Mouse (Mus musculus): ENCODE results near the gene Hoxb7. TPM values are rescaled to one million over a fixed set of nuclear protein-coding genes. Genes with fewer than 3 reads are reported as not detected.

The Hoxb7 gene
- polyA plus RNA-seq, 1 experiment, result 1.5 TPM

- Histone ChIP-seq H3K4me3 (ENCODE audit: low read depth, low read length) (no peak overlapping the region), H3K4me1 (ENCODE audit: control insufficient read depth, insufficient read depth, insufficient read length, low read length) (peaks cover 4% of the 10 kb centered on the region; the same call in 1 of the 2 replicates), H3K27ac (ENCODE audit: insufficient read depth, low read depth, low read length) (no peak overlapping the region), H3K36me3 (ENCODE audit: control insufficient read depth, insufficient read depth, low read length) (no peaks in the 10 kb centered on the region), H3K27me3 (ENCODE audit: control insufficient read depth, insufficient read depth, low read length) (peaks cover 90% of the 10 kb centered on the region)
- no peak for TF ChIP-seq CTCF (IDR thresholded peaks at IDR 0.05; ENCODE audit: extremely low read depth, insufficient read length, insufficient replicate concordance, low read depth, low read length)
- no peak for TF ChIP-seq POLR2A (IDR thresholded peaks at IDR 0.05; ENCODE audit: low read depth, low read length)
- WGBS, result 19% methylated on average over 4 of the region's 4 CpGs
Observed at GRCm38 (mm10) chr11:96275896-96276295, 10.5 kb upstream of the Hoxb7 start.

- H3K27me3 ChIP-seq (ENCODE audit: control insufficient read depth, insufficient read depth, low read length), result peaks cover 88% of the 10 kb centered on the region
- WGBS, result 5% methylated on average over 35 of the region's 35 CpGs
- no peak overlapping the region for H3K27ac ChIP-seq (ENCODE audit: insufficient read depth, low read depth, low read length)
Observed at GRCm38 (mm10) chr11:96277151-96278044, 9.0 kb upstream of the Hoxb7 start.

GRCm38 (mm10) chr11:96278324-96278723 is 8.1 kb upstream of the Hoxb7 start:
- Histone ChIP-seq H3K4me1 (ENCODE audit: control insufficient read depth, insufficient read depth, insufficient read length, low read length) (peaks cover 2% of the 10 kb centered on the region; the same call in 1 of the 2 replicates), H3K27ac (ENCODE audit: insufficient read depth, low read depth, low read length) (no peak overlapping the region), H3K27me3 (ENCODE audit: control insufficient read depth, insufficient read depth, low read length) (peaks cover 89% of the 10 kb centered on the region), H3K36me3 (ENCODE audit: control insufficient read depth, insufficient read depth, low read length) (no peaks in the 10 kb centered on the region), H3K4me3 (ENCODE audit: low read depth, low read length) (no peak overlapping the region)
- WGBS, result 15% methylated on average over 14 of the region's 14 CpGs
- TF ChIP-seq POLR2A (IDR thresholded peaks at IDR 0.05; ENCODE audit: low read depth, low read length), result no peak
- TF ChIP-seq CTCF (IDR thresholded peaks at IDR 0.05; ENCODE audit: extremely low read depth, insufficient read length, insufficient replicate concordance, low read depth, low read length), result no peak

More at GRCm38 (mm10) chr11:96277151-96278044, 9.0 kb upstream of the Hoxb7 start:
- Histone ChIP-seq H3K4me3 (ENCODE audit: low read depth, low read length) (no peak overlapping the region), H3K4me1 (ENCODE audit: control insufficient read depth, insufficient read depth, insufficient read length, low read length) (peaks cover 2% of the 10 kb centered on the region; the same call in 1 of the 2 replicates), H3K36me3 (ENCODE audit: control insufficient read depth, insufficient read depth, low read length) (no peaks in the 10 kb centered on the region)
- TF ChIP-seq POLR2A (IDR thresholded peaks at IDR 0.05; ENCODE audit: low read depth, low read length) (no peak), CTCF (IDR thresholded peaks at IDR 0.05; ENCODE audit: extremely low read depth, insufficient read length, insufficient replicate concordance, low read depth, low read length) (no peak)

- Histone ChIP-seq H3K4me3 (ENCODE audit: low read depth, low read length) (no peak overlapping the region), H3K4me1 (ENCODE audit: control insufficient read depth, insufficient read depth, insufficient read length, low read length) (peaks cover 2% of the 10 kb centered on the region; the same call in 1 of the 2 replicates), H3K36me3 (ENCODE audit: control insufficient read depth, insufficient read depth, low read length) (no peaks in the 10 kb centered on the region), H3K27me3 (ENCODE audit: control insufficient read depth, insufficient read depth, low read length) (peaks cover 90% of the 10 kb centered on the region), H3K27ac (ENCODE audit: insufficient read depth, low read depth, low read length) (no peak overlapping the region)
- TF ChIP-seq POLR2A (IDR thresholded peaks at IDR 0.05; ENCODE audit: low read depth, low read length) (no peak), CTCF (IDR thresholded peaks at IDR 0.05; ENCODE audit: extremely low read depth, insufficient read length, insufficient replicate concordance, low read depth, low read length) (peak; percentile 88)
- WGBS, result 2% methylated on average over 9 of the region's 9 CpGs
Observed at GRCm38 (mm10) chr11:96278773-96279172, 7.7 kb upstream of the Hoxb7 start.

- Histone ChIP-seq H3K27me3 (ENCODE audit: control insufficient read depth, insufficient read depth, low read length) (peaks cover 90% of the 10 kb centered on the region), H3K4me3 (ENCODE audit: low read depth, low read length) (peak overlapping the region; percentile 21; the same call in 1 of the 2 replicates), H3K36me3 (ENCODE audit: control insufficient read depth, insufficient read depth, low read length) (no peaks in the 10 kb centered on the region), H3K4me1 (ENCODE audit: control insufficient read depth, insufficient read depth, insufficient read length, low read length) (peaks cover 2% of the 10 kb centered on the region; the same call in 1 of the 2 replicates), H3K27ac (ENCODE audit: insufficient read depth, low read depth, low read length) (no peak overlapping the region)
- TF ChIP-seq POLR2A (IDR thresholded peaks at IDR 0.05; ENCODE audit: low read depth, low read length), result no peak
- no peak for TF ChIP-seq CTCF (IDR thresholded peaks at IDR 0.05; ENCODE audit: extremely low read depth, insufficient read length, insufficient replicate concordance, low read depth, low read length)
- WGBS, result 13% methylated on average over 31 of the region's 31 CpGs
Observed at GRCm38 (mm10) chr11:96279421-96280233, 6.8 kb upstream of the Hoxb7 start.

GRCm38 (mm10) chr11:96280399-96281378 is 5.7 kb upstream of the Hoxb7 start:
- 31% methylated on average over 8 of the region's 8 CpGs for WGBS
- Histone ChIP-seq H3K4me1 (ENCODE audit: control insufficient read depth, insufficient read depth, insufficient read length, low read length) (peaks cover 2% of the 10 kb centered on the region; the same call in 1 of the 2 replicates), H3K27me3 (ENCODE audit: control insufficient read depth, insufficient read depth, low read length) (peaks cover 91% of the 10 kb centered on the region), H3K4me3 (ENCODE audit: low read depth, low read length) (no peak overlapping the region), H3K36me3 (ENCODE audit: control insufficient read depth, insufficient read depth, low read length) (no peaks in the 10 kb centered on the region), H3K27ac (ENCODE audit: insufficient read depth, low read depth, low read length) (no peak overlapping the region)
- TF ChIP-seq CTCF (IDR thresholded peaks at IDR 0.05; ENCODE audit: extremely low read depth, insufficient read length, insufficient replicate concordance, low read depth, low read length) (no peak), POLR2A (IDR thresholded peaks at IDR 0.05; ENCODE audit: low read depth, low read length) (no peak)
